Mouse (Mus musculus) bone marrow macrophage, adult 2 months (primary cell): ENCODE data around the gene Urod.

ENCODE experiments used
- CTCF ChIP-seq: IDR thresholded peaks from 2 replicates; pipeline ENCODE4 v1.5.1; 2012; ENCODE audit warnings: low read depth, mild to moderate bottlenecking, low read length, moderate library complexity
- POLR2A ChIP-seq: IDR thresholded peaks from 2 replicates; pipeline ENCODE4 v1.6.1; 2012; ENCODE audit warnings: mild to moderate bottlenecking, low read depth, low read length, borderline replicate concordance

- no peak for TF ChIP-seq CTCF
- TF ChIP-seq POLR2A, result no peak
These were observed 23.5 kb upstream of the Urod start for GRCm38 (mm10) chr4:117017738-117018137.
